Mouse (Mus musculus) spleen, postnatal 10 days (tissue): Measurements from ENCODE around the gene Klhl5.
A peak's percentile ranks its signal among the peaks of the same experiment; 100 is the strongest.
"Not testable (repeated sequence)": the region's sequence is repeated elsewhere in the genome, so short reads cannot be mapped to it uniquely, and the experiment has no call there.

ENCODE experiments used
- DNase-seq, 2 experiments: peaks; one replicate each; pipeline ENCODE4 v3.0.0; 2021 to 2022; ENCODE audit warnings: low spot score in 2 of 2

Klhl5 gene

GRCm38 (mm10) chr5:65097457-65097856 lies 9.9 kb upstream of the Klhl5 start:
- no peak for DNase-seq

GRCm38 (mm10) chr5:65100002-65100401 lies 7.3 kb upstream of the Klhl5 start:
- no peak for DNase-seq

GRCm38 (mm10) chr5:65101209-65101608 lies 6.1 kb upstream of the Klhl5 start:
- no peak for DNase-seq

GRCm38 (mm10) chr5:65101621-65102020 lies 5.7 kb upstream of the Klhl5 start:
- DNase-seq = peak in 1 of 2 experiments; percentile 27

GRCm38 (mm10) chr5:65102026-65102640 lies 5.2 kb upstream of the Klhl5 start:
- DNase-seq = peak in 1 of 2 experiments; percentile 18

GRCm38 (mm10) chr5:65102641-65103042 lies 4.7 kb upstream of the Klhl5 start:
- peak in 1 of 2 experiments; percentile 32 for DNase-seq

GRCm38 (mm10) chr5:65107773-65108432 lies 564 bp downstream of the Klhl5 start:
- DNase-seq = peak; percentile 38 to 51

GRCm38 (mm10) chr5:65112225-65112624 lies 4.9 kb downstream of the Klhl5 start:
- not testable (repeated sequence) for DNase-seq

- no peak for DNase-seq
These were observed 6.0 kb downstream of the Klhl5 start for GRCm38 (mm10) chr5:65113323-65113722.

- no peak for DNase-seq
These were observed 9.4 kb downstream of the Klhl5 start for GRCm38 (mm10) chr5:65116789-65117188.

- no peak for DNase-seq
These were observed 12.2 kb downstream of the Klhl5 start for GRCm38 (mm10) chr5:65119495-65119894.

GRCm38 (mm10) chr5:65119918-65120317 lies 12.6 kb downstream of the Klhl5 start:
- DNase-seq = no peak

- DNase-seq = no peak
These were observed 15.3 kb downstream of the Klhl5 start for GRCm38 (mm10) chr5:65122616-65123015.

GRCm38 (mm10) chr5:65126137-65126536 lies 18.8 kb downstream of the Klhl5 start:
- no peak for DNase-seq

- DNase-seq = no peak
These were observed 21.1 kb downstream of the Klhl5 start for GRCm38 (mm10) chr5:65128481-65128880.

- no peak for DNase-seq
These were observed 23.3 kb downstream of the Klhl5 start for GRCm38 (mm10) chr5:65130528-65131210.

GRCm38 (mm10) chr5:65131211-65131879 lies 24.0 kb downstream of the Klhl5 start:
- DNase-seq = no peak

- no peak for DNase-seq
These were observed 28.8 kb downstream of the Klhl5 start for GRCm38 (mm10) chr5:65136159-65136558.

- DNase-seq = no peak
These were observed 29.7 kb downstream of the Klhl5 start for GRCm38 (mm10) chr5:65137073-65137472.

GRCm38 (mm10) chr5:65141242-65141641 lies 33.9 kb downstream of the Klhl5 start:
- no peak for DNase-seq

GRCm38 (mm10) chr5:65142247-65142646 lies 34.9 kb downstream of the Klhl5 start:
- DNase-seq = no peak

GRCm38 (mm10) chr5:65145499-65146101 lies 38.3 kb downstream of the Klhl5 start:
- DNase-seq = no peak
